Mouse (Mus musculus) gastrocnemius, adult 2 months (tissue): ENCODE measurements around the gene Hnrnpul2. TPM values are rescaled to one million over a fixed set of nuclear protein-coding genes. Genes with fewer than 3 reads are reported as not detected.
"Not testable (repeated sequence)": the region's sequence is repeated elsewhere in the genome, so short reads cannot be mapped to it uniquely, and the experiment has no call there.

Source experiments
- DNase-seq: peaks from one replicate; pipeline ENCODE4 v3.0.0; 2022
- H3K27ac ChIP-seq: fragments of 200-600 bp; 2 replicates; pipeline ENCODE4 v1.8.1; 2022; ENCODE audit warnings: mild to moderate bottlenecking
- H3K4me3 ChIP-seq: fragments of 200-600 bp; 2 replicates; pipeline ENCODE4 v1.8.1; 2022; ENCODE audit warnings: mild to moderate bottlenecking, moderate library complexity
- CTCF ChIP-seq: fragments of 200-600 bp; IDR thresholded peaks from 2 replicates; pipeline ENCODE4 v1.8.1; 2022; ENCODE audit warnings: antibody characterized with exemption, mild to moderate bottlenecking, moderate library complexity
- intact Hi-C: fragments of 180-260 bp; cut with DNase I; formaldehyde crosslinking; loops from one replicate; pipeline ENCODE4 v1.15.1; 2025
- total RNA-seq, 2 experiments: library from RNA; stranded (reverse); gene quantifications; 2 replicates each; pipeline ENCODE4 v1.2.3; 2021

The Hnrnpul2 gene
- total RNA-seq, 2 experiments from 2014 or later, result 40.1 to 49.4 TPM

GRCm38 (mm10) chr19:8829660-8830059 is 9.8 kb downstream of the Hnrnpul2 start, which contains the start of gene AC129217.1:
Gene AC129217.1, plus strand, starts transcription at chr19:8829773.
- intact Hi-C loops, result no loop called here
- Histone ChIP-seq H3K4me3 (no peak within 1 kb of the TSS), H3K27ac (no peak within 1 kb of the TSS)
- no peak for TF ChIP-seq CTCF
- no peak for DNase-seq

GRCm38 (mm10) chr19:8830664-8831063 is 10.9 kb downstream of the Hnrnpul2 start:
- H3K4me3 ChIP-seq, result no peak overlapping the region
- no peak overlapping the region for H3K27ac ChIP-seq
- intact Hi-C loops, result no loop called here
- no peak for TF ChIP-seq CTCF
- no peak for DNase-seq

- Histone ChIP-seq H3K27ac (no peak overlapping the region), H3K4me3 (no peak overlapping the region)
- intact Hi-C loops, result no loop called here
- no peak for TF ChIP-seq CTCF
- no peak for DNase-seq
These were observed 11.5 kb downstream of the Hnrnpul2 start for GRCm38 (mm10) chr19:8831262-8831661.

- TF ChIP-seq CTCF, result no peak
- H3K4me3 ChIP-seq, result no peak overlapping the region
- DNase-seq, result no peak
- H3K27ac ChIP-seq, result no peak overlapping the region
- intact Hi-C loops, result no loop called here
These were observed 13.2 kb downstream of the Hnrnpul2 start for GRCm38 (mm10) chr19:8832971-8833370.

GRCm38 (mm10) chr19:8836327-8836726 is 16.5 kb downstream of the Hnrnpul2 start:
- H3K4me3 ChIP-seq, intact Hi-C loops, DNase-seq: not testable (repeated sequence)
- peak overlapping the region; percentile 94; the same call in 1 of the 2 replicates for H3K27ac ChIP-seq

GRCm38 (mm10) chr19:8837251-8837791 is 17.5 kb downstream of the Hnrnpul2 start, which contains the start of gene Bscl2:
Gene Bscl2, plus strand, starts transcription at chr19:8837467.
- intact Hi-C loops, result no loop called here
- peak; percentile 89 for DNase-seq
- TF ChIP-seq CTCF, result peak; percentile 78
- H3K27ac ChIP-seq, result peak within 1 kb of the TSS; percentile 94
- H3K4me3 ChIP-seq, result peak within 1 kb of the TSS; percentile 95

- DNase-seq, result peak; percentile 51
- no peak for TF ChIP-seq CTCF
- peak overlapping the region; percentile 95 for H3K4me3 ChIP-seq
- intact Hi-C loops, result no loop called here
- peak overlapping the region; percentile 94 for H3K27ac ChIP-seq
These were observed 18.4 kb downstream of the Hnrnpul2 start for GRCm38 (mm10) chr19:8838041-8838730.

- intact Hi-C loops, result no loop called here
- DNase-seq, result no peak
- H3K4me3 ChIP-seq, result peak within 1 kb of the TSS; percentile 95
- peak within 1 kb of the TSS; percentile 94 for H3K27ac ChIP-seq
- TF ChIP-seq CTCF, result no peak
These were observed 19.5 kb downstream of the Hnrnpul2 start, which contains the start of gene Gng3 for GRCm38 (mm10) chr19:8839103-8839907. Gene Gng3, minus strand, starts transcription at chr19:8839194.

GRCm38 (mm10) chr19:8839908-8840791 is 20.3 kb downstream of the Hnrnpul2 start:
- intact Hi-C loops, result no loop called here
- H3K27ac ChIP-seq, result peak overlapping the region; percentile 71
- DNase-seq, result peak; percentile 75
- TF ChIP-seq CTCF, result no peak
- peak overlapping the region; percentile 82 for H3K4me3 ChIP-seq

- intact Hi-C loops, result no loop called here
These were observed 21.2 kb downstream of the Hnrnpul2 start for GRCm38 (mm10) chr19:8841012-8841411.

GRCm38 (mm10) chr19:8842961-8843360 is 23.2 kb downstream of the Hnrnpul2 start:
- H3K4me3 ChIP-seq, result no peak overlapping the region
- intact Hi-C loops, result no loop called here
- DNase-seq, result no peak
- no peak overlapping the region for H3K27ac ChIP-seq
- TF ChIP-seq CTCF, result no peak

More at GRCm38 (mm10) chr19:8841012-8841411, 21.2 kb downstream of the Hnrnpul2 start:
- no peak for TF ChIP-seq CTCF
- no peak for DNase-seq
- H3K4me3 ChIP-seq, result peak overlapping the region; percentile 82
- H3K27ac ChIP-seq, result peak overlapping the region; percentile 71
